Mouse (Mus musculus) heart, postnatal 0 days (tissue): Measurements from ENCODE around the gene Haus6.

Source experiments
- CTCF ChIP-seq: IDR thresholded peaks from 2 replicates; pipeline ENCODE4 v1.5.1; 2016; ENCODE audit warnings: antibody characterized with exemption, control low read depth, low read depth
- EP300 ChIP-seq: IDR thresholded peaks from 2 replicates; pipeline ENCODE4 v1.6.1; 2016; ENCODE audit warnings: antibody characterized with exemption, low read depth

GRCm38 (mm10) chr4:86558228-86558627 is 53.6 kb downstream of the Haus6 start, which contains the start of gene Saxo1:
- TF ChIP-seq CTCF = no peak
- no peak for TF ChIP-seq EP300
